Mouse (Mus musculus) midbrain, embryonic 14.5 days (tissue): Measurements from ENCODE around the gene Plcb4. TPM values are rescaled to one million over a fixed set of nuclear protein-coding genes. Genes with fewer than 3 reads are reported as not detected.
"Not testable (repeated sequence)": the region's sequence is repeated elsewhere in the genome, so short reads cannot be mapped to it uniquely, and the experiment has no call there.

Source experiments
- ATAC-seq: fragments of 200-750 bp; cut with Nextera tagmentation; 2 replicates; pipeline ENCODE4 v1.8.0; 2017; ENCODE audit warnings: moderate number of reproducible peaks, moderate library complexity; ENCODE audit not compliant: low FRiP score, low TSS enrichment
- DNase-seq: peaks from one replicate; pipeline ENCODE4 v3.0.0-alpha.2; 2015
- H3K27ac ChIP-seq: fragments of 300-500 bp; sonication (generic); replicated peaks from 2 replicates; pipeline ENCODE4 v1.5.1; 2014; ENCODE audit warnings: mild to moderate bottlenecking, low read depth, low read length, moderate library complexity
- H3K27me3 ChIP-seq: fragments of 300-500 bp; sonication (generic); 2 replicates; pipeline ENCODE4 v1.6.1; 2014; ENCODE audit warnings: low read length, control low read depth, mixed read lengths; ENCODE audit not compliant: control insufficient read depth, insufficient read depth
- H3K36me3 ChIP-seq: fragments of 300-500 bp; sonication (generic); 2 replicates; pipeline ENCODE4 v1.6.1; 2014; ENCODE audit warnings: low read length, control low read depth; ENCODE audit not compliant: control insufficient read depth, insufficient read depth
- H3K4me1 ChIP-seq: fragments of 300-500 bp; sonication (generic); 2 replicates; pipeline ENCODE4 v1.6.1; 2014; ENCODE audit warnings: mild to moderate bottlenecking, antibody characterized with exemption, low read length, control low read depth; ENCODE audit not compliant: control insufficient read depth, insufficient read depth
- H3K4me2 ChIP-seq: fragments of 300-500 bp; sonication (generic); 2 replicates; pipeline ENCODE4 v1.6.1; 2014; ENCODE audit warnings: mild to moderate bottlenecking, low read length, moderate library complexity
- H3K4me3 ChIP-seq: fragments of 300-500 bp; sonication (generic); replicated peaks from 2 replicates; pipeline ENCODE4 v1.5.1; 2014; ENCODE audit warnings: low read depth, low read length
- H3K9ac ChIP-seq: fragments of 300-500 bp; sonication (generic); replicated peaks from 2 replicates; pipeline ENCODE4 v1.6.1; 2014; ENCODE audit warnings: mild to moderate bottlenecking, low read length, moderate library complexity
- H3K9me3 ChIP-seq: fragments of 300-500 bp; sonication (generic); 2 replicates; pipeline ENCODE4 v1.6.1; 2016; ENCODE audit warnings: low read length, control low read depth, mixed read lengths; ENCODE audit not compliant: control insufficient read depth
- WGBS: fragments of 180-500 bp; shearing (Covaris S2); extraction: QIAGEN DNeasy Blood & Tissue Kit; methylation state at CpG from one replicate; pipeline ENCODE4 v1.1.7; 2014; 5-methylcytosine and 5-hydroxymethylcytosine counted together
- polyA plus RNA-seq: library from polyadenylated mRNA; unstranded; fragments of >200 nt; fragmentation: Nextera tagmentation; extraction: Ambion mirVana; gene quantifications from 2 replicates; pipeline ENCODE4 v1.2.1, GENCODE M21; 2014

Plcb4 gene
- polyA plus RNA-seq, 1 experiment from 2014 or later, result 52.4 TPM

- no peak overlapping the region for H3K4me3 ChIP-seq
- ATAC-seq (no peak), DNase-seq (no peak)
- no peaks in the 10 kb centered on the region for H3K27me3 ChIP-seq
- H3K9me3 ChIP-seq, result no peaks in the 10 kb centered on the region
- H3K4me2 ChIP-seq, result no peak overlapping the region
- no peaks in the 10 kb centered on the region for H3K36me3 ChIP-seq
- H3K27ac ChIP-seq, result no peak overlapping the region
- H3K4me1 ChIP-seq, result no peaks in the 10 kb centered on the region
- no peak overlapping the region for H3K9ac ChIP-seq
- 81% methylated on average over 2 of the region's 2 CpGs for whole genome bisulfite sequencing
These were observed 235.8 kb downstream of the Plcb4 start for GRCm38 (mm10) chr2:135894582-135894981.

GRCm38 (mm10) chr2:135898025-135898424, 239.2 kb downstream of the Plcb4 start:
- WGBS, result 72% methylated on average over 4 of the region's 4 CpGs
- no peak for ATAC-seq

DNA sequence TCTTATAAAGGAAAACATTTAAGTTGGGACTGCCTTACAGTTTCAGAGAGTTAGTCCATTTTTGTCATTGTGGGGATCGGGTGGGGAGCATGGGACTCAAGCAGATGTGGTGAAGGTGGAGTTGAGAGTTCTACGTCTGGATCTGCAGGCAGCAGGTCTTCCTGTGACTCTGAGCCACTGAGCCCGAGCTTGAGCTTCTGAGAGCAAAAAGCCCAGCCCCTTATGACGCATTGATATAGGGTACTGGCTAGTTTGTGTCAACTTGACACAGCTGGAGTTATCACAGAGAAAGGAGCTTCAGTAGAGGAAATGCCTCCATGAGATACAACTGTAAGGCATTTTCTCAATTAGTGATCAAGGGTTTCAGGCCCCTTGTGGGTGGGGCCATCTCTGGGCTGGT, 241.1 kb downstream of the Plcb4 start:
- ATAC-seq, H3K4me3 ChIP-seq: not testable (repeated sequence)
- WGBS, result 91% methylated on average over 4 of the region's 4 CpGs

More at GRCm38 (mm10) chr2:135898025-135898424, 239.2 kb downstream of the Plcb4 start:
- Histone ChIP-seq H3K4me1 (no peaks in the 10 kb centered on the region), H3K4me3 (no peak overlapping the region), H3K9ac (no peak overlapping the region), H3K36me3 (no peaks in the 10 kb centered on the region), H3K9me3 (no peaks in the 10 kb centered on the region), H3K27ac (no peak overlapping the region), H3K4me2 (no peak overlapping the region), H3K27me3 (no peaks in the 10 kb centered on the region)
- no peak for DNase-seq

DNA sequence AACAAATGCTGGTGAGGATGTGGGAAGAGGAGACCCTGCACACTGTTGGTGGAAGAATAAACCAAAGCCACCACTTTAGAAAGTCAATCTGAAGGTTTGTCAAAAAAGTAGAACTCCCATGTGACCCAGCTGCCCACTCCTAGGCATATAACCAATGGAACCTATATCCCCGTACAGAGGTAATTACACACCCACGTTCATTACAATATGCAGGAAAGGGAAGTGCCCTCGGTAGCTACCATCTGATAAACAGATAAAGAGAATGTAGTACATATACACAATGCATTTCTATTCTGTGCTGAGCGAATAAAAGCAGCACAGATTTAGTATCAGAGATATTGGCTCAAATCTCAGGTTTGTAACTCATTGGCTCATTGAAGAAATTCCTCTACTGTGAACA, 242.2 kb downstream of the Plcb4 start:
- DNase-seq (no peak), ATAC-seq (no peak)
- Histone ChIP-seq H3K4me2 (no peak overlapping the region), H3K9ac (no peak overlapping the region), H3K27me3 (no peaks in the 10 kb centered on the region), H3K27ac (no peak overlapping the region), H3K9me3 (no peaks in the 10 kb centered on the region), H3K4me3 (no peak overlapping the region), H3K4me1 (no peaks in the 10 kb centered on the region), H3K36me3 (no peaks in the 10 kb centered on the region)
- 95% methylated on average over 4 of the region's 4 CpGs for WGBS

More for the DNA sequence above, 241.1 kb downstream of the Plcb4 start:
- H3K4me1 ChIP-seq, H3K27me3 ChIP-seq, DNase-seq, H3K9ac ChIP-seq, H3K9me3 ChIP-seq, H3K36me3 ChIP-seq, H3K4me2 ChIP-seq, H3K27ac ChIP-seq: not testable (repeated sequence)

DNA sequence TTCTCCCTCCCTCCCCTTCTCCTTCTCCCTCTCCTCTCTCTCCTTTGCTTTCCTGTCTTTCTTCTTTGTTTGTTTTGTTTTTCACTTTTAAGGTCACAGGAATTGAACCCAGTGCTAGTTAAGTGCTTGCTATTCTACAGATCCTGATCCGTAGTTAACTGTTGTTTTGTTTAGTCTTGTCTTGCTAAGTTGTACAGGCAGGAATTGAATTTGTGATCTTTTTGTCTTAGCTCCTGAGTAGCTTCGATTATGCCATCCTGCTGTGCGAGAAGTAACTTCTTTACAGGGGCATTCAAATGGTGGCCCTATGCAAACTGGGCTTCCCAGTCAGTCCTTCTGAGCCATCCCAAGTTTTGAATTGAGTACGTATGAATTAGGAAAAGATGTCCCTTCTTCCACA, 245.5 kb downstream of the Plcb4 start:
- no peak overlapping the region for H3K4me2 ChIP-seq
- ATAC-seq (no peak), DNase-seq (no peak)
- no peaks in the 10 kb centered on the region for H3K27me3 ChIP-seq
- no peak overlapping the region for H3K27ac ChIP-seq
- H3K4me1 ChIP-seq, result no peaks in the 10 kb centered on the region
- no peaks in the 10 kb centered on the region for H3K36me3 ChIP-seq
- H3K4me3 ChIP-seq, result no peak overlapping the region
- no peaks in the 10 kb centered on the region for H3K9me3 ChIP-seq
- 76% methylated on average over 4 of the region's 4 CpGs for WGBS
- H3K9ac ChIP-seq, result no peak overlapping the region

GRCm38 (mm10) chr2:135904791-135905190, 246.0 kb downstream of the Plcb4 start:
- no peaks in the 10 kb centered on the region for H3K9me3 ChIP-seq
- H3K4me3 ChIP-seq, result no peak overlapping the region
- no peak overlapping the region for H3K4me2 ChIP-seq
- DNase-seq (no peak), ATAC-seq (no peak)
- H3K27ac ChIP-seq, result no peak overlapping the region
- no peaks in the 10 kb centered on the region for H3K36me3 ChIP-seq
- no peaks in the 10 kb centered on the region for H3K27me3 ChIP-seq
- 94% methylated on average over 4 of the region's 4 CpGs for WGBS
- no peak overlapping the region for H3K9ac ChIP-seq
- no peaks in the 10 kb centered on the region for H3K4me1 ChIP-seq

GRCm38 (mm10) chr2:135914343-135915261, 255.8 kb downstream of the Plcb4 start:
- no peaks in the 10 kb centered on the region for H3K9me3 ChIP-seq
- H3K4me2 ChIP-seq, result no peak overlapping the region
- 68% methylated on average over 8 of the region's 8 CpGs for whole genome bisulfite sequencing
- no peak overlapping the region for H3K27ac ChIP-seq
- H3K36me3 ChIP-seq, result no peaks in the 10 kb centered on the region
- no peak overlapping the region for H3K9ac ChIP-seq
- no peaks in the 10 kb centered on the region; the same call in 1 of the 2 replicates for H3K4me1 ChIP-seq
- no peak overlapping the region for H3K4me3 ChIP-seq
- H3K27me3 ChIP-seq, result no peaks in the 10 kb centered on the region
- DNase-seq (no peak), ATAC-seq (no peak)

- no peak overlapping the region for H3K4me3 ChIP-seq
- no peak overlapping the region for H3K27ac ChIP-seq
- 76% methylated on average over 10 of the region's 10 CpGs for WGBS
- H3K4me1 ChIP-seq, result no peaks in the 10 kb centered on the region; the same call in 1 of the 2 replicates
- no peaks in the 10 kb centered on the region for H3K9me3 ChIP-seq
- no peak overlapping the region for H3K9ac ChIP-seq
- H3K27me3 ChIP-seq, result no peaks in the 10 kb centered on the region
- H3K36me3 ChIP-seq, result no peaks in the 10 kb centered on the region
- DNase-seq (no peak), ATAC-seq (no peak)
- H3K4me2 ChIP-seq, result no peak overlapping the region
These were observed 257.1 kb downstream of the Plcb4 start for GRCm38 (mm10) chr2:135915928-135916327.

- DNase-seq (no peak), ATAC-seq (no peak)
- H3K4me2 ChIP-seq, result no peak overlapping the region
- H3K36me3 ChIP-seq, result no peaks in the 10 kb centered on the region
- no peaks in the 10 kb centered on the region for H3K27me3 ChIP-seq
- no peak overlapping the region for H3K4me3 ChIP-seq
- H3K9ac ChIP-seq, result no peak overlapping the region
- no peak overlapping the region for H3K27ac ChIP-seq
- H3K9me3 ChIP-seq, result no peaks in the 10 kb centered on the region
- WGBS, result 64% methylated on average over 3 of the region's 3 CpGs
- H3K4me1 ChIP-seq, result no peaks in the 10 kb centered on the region; the same call in 1 of the 2 replicates
These were observed 258.2 kb downstream of the Plcb4 start for GRCm38 (mm10) chr2:135917000-135917399.
